ENCODE assay signal across 8 mouse cellular contexts in the genomic region with DNA sequence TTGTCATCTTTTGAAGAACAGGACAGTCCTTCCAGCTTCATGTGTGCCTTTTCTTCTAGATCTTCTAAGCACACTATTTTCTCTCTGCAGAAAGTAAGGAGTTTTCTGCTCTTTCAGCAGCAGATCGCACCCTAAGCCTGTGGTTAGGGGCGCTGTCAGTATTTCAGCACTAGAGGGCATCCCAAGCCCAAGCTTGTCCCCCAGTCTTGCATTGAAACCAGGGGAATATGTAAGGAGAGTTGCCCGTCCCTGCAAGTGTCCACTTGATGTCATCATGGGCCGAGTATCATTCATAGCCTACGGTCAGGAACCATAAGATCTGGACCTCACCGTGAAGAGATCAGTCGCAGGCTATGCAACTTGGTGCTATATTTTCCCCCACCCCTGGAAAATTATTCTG. TPM values are rescaled to one million over a fixed set of nuclear protein-coding genes. Genes with fewer than 3 reads are reported as not detected.
DNase-seq lines count a peak whose midpoint lies in the region; ATAC-seq lines count a peak whose summit lies in the region.

No protein-coding gene starts in this region.

- no peaks in the 10 kb centered on the region for H3K27me3 ChIP-seq in kidney, embryonic 15.5 days
- no peaks in the 10 kb centered on the region for H3K27me3 ChIP-seq in neural tube, embryonic 14.5 days (ENCODE audit: control insufficient read depth, insufficient read depth, low read length)

- no peaks in the 10 kb centered on the region for H3K36me3 ChIP-seq in kidney, embryonic 15.5 days
- no peaks in the 10 kb centered on the region for H3K36me3 ChIP-seq in neural tube, embryonic 14.5 days (ENCODE audit: control insufficient read depth, insufficient read depth, low read length)

- peak; percentile 50 for ATAC-seq in kidney, embryonic 15.5 days (replicated peaks; ENCODE audit: low FRiP score)
- ATAC-seq in neural tube, embryonic 14.5 days (ENCODE audit: low read depth): peak; percentile 46; the same call in 1 of the 2 replicates

- WGBS in kidney, embryonic 15.5 days: 47% methylated on average over 7 of the region's 7 CpGs
- WGBS in neural tube, embryonic 14.5 days: 45% methylated on average over 7 of the region's 7 CpGs

- peak; percentile 18 for DNase-seq in gastrocnemius, adult 18-20 months (ENCODE audit: low spot score)
- DNase-seq in gastrocnemius, adult 8-10 months (ENCODE audit: low spot score in 2 of 2): no peak
- DNase-seq in urinary bladder, postnatal 14 days (ENCODE audit: low spot score): peak; percentile 40
- no peak for DNase-seq in urinary bladder, postnatal 25 days (ENCODE audit: low spot score)
- DNase-seq in right cerebral cortex, postnatal 14 days: no peak
- no peak for DNase-seq in thymus, postnatal 4 days

- H3K4me3 ChIP-seq in kidney, embryonic 15.5 days (replicated peaks): no peak overlapping the region
- H3K4me3 ChIP-seq in neural tube, embryonic 14.5 days (ENCODE audit: low read depth, low read length): no peak overlapping the region

- H3K9ac ChIP-seq in kidney, embryonic 15.5 days: no peak overlapping the region
- H3K9ac ChIP-seq in neural tube, embryonic 14.5 days (replicated peaks; ENCODE audit: low read depth, low read length): no peak overlapping the region

- peaks cover 16% of the 10 kb centered on the region; the same call in 1 of the 2 replicates for H3K4me1 ChIP-seq in kidney, embryonic 15.5 days
- H3K4me1 ChIP-seq in neural tube, embryonic 14.5 days (ENCODE audit: control insufficient read depth, insufficient read depth, low read length): no peaks in the 10 kb centered on the region

- H3K27ac ChIP-seq in kidney, embryonic 15.5 days: no peak overlapping the region
- H3K27ac ChIP-seq in neural tube, embryonic 14.5 days (ENCODE audit: low read depth, low read length): no peak overlapping the region

- H3K9me3 ChIP-seq in kidney, embryonic 15.5 days (replicated peaks): no peaks in the 10 kb centered on the region
- H3K9me3 ChIP-seq in neural tube, embryonic 14.5 days (ENCODE audit: control insufficient read depth, low read length): no peaks in the 10 kb centered on the region

- H3K4me2 ChIP-seq in kidney, embryonic 15.5 days: no peak overlapping the region
- H3K4me2 ChIP-seq in neural tube, embryonic 14.5 days (ENCODE audit: low read depth, low read length): no peak overlapping the region

RNA-seq across cellular contexts. Expression of gene Rbp1, which starts 4.8 kb away (rescaled TPM):
- 1 to 10 TPM; 1.4 TPM for total RNA-seq in gastrocnemius, adult 18-20 months (2021)
- 1 to 10 TPM in 2 of 4 experiments, under 1 TPM in 2; 0.68 to 1.6 (median 1.1) TPM for total RNA-seq in gastrocnemius, adult 8-10 months (2022)
- 117 and 118 TPM in 2 replicates for polyA plus RNA-seq in kidney, embryonic 15.5 days (2015; fragmentation: Nextera tagmentation; extraction: Ambion mirVana)
- 49.1 and 94.7 TPM in 2 replicates for polyA plus RNA-seq in neural tube, embryonic 14.5 days (2014; fragmentation: Nextera tagmentation; extraction: Ambion mirVana)

Comparison
In these comparisons a context has a peak if more than half of its experiments do, and no peak if none do; other contexts are left out.
1. DNase-seq: peak in gastrocnemius, adult 18-20 months (single experiment) and urinary bladder, postnatal 14 days (single experiment); none in gastrocnemius, adult 8-10 months (0 of 2), urinary bladder, postnatal 25 days (single experiment), right cerebral cortex, postnatal 14 days (single experiment) and thymus, postnatal 4 days (single experiment).